Mouse (Mus musculus): ENCODE results near the gene Sema4d.

GRCm38 (mm10) chr13:51757099-51757498 is 36.4 kb downstream of the Sema4d start:
- TF ChIP-seq CTCF (conservative IDR thresholded peaks at IDR 0.05; ENCODE audit: low read length), result no peak
- TF ChIP-seq POU5F1 (IDR thresholded peaks at IDR 0.05; ENCODE audit: borderline replicate concordance, low read length), result no peak

Measured in E14TG2a.4 (cell line).